Mouse (Mus musculus) small intestine, adult 10 weeks (tissue): Measurements from ENCODE around the gene Sugt1. TPM values are rescaled to one million over a fixed set of nuclear protein-coding genes. Genes with fewer than 3 reads are reported as not detected.

Experiments
- polyA plus RNA-seq: library from polyadenylated mRNA; stranded (reverse); fragments of 350-450 nt; fragmentation: Illumina TruSeq; extraction: RNeasy Lipid Tissue Mini Kit (QIAGEN cat#74804); gene quantifications from one replicate; pipeline ENCODE4 v1.2.3, GENCODE M21; 2014; ENCODE audit warnings: low replicate concordance

Gene Sugt1
- 251 TPM for polyA plus RNA-seq

DNA sequence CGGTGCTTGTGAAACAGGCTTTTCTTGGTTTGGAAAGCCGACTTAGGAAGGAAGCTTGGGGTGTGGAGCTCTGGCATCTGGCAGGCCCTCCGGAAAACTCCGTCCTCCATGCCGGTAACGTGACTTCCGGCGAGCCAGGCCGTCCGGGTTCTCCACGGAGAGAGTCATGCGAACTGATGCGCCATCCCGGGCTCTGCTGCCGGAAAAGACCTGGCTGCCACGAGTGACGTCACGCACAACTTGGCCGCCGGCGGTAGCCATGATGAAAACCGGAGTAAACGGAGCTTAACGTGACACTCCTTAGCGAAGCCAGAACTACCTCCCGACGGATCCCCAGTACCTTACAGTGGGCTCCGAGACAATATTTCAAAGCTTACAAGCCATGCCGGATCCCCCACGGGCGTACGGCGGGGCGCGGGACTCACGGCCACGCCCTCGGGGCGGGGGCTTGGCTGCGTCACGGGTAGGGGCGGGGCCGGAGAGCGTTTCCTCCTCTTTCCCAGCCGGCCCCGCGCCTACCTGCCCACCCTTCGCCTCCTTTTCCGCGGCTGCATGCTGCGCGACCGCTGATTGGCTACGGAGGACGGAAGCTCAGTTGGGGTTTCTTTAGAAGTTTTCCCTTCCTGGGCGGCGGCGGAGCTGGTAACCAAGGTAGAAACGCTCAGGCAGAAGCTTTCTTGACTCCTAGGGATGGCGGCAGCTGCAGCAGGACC is at the start of gene Sugt1:
Gene Sugt1 (plus strand): TSS at position 553 of the 713 bp plus-strand sequence.

DNA sequence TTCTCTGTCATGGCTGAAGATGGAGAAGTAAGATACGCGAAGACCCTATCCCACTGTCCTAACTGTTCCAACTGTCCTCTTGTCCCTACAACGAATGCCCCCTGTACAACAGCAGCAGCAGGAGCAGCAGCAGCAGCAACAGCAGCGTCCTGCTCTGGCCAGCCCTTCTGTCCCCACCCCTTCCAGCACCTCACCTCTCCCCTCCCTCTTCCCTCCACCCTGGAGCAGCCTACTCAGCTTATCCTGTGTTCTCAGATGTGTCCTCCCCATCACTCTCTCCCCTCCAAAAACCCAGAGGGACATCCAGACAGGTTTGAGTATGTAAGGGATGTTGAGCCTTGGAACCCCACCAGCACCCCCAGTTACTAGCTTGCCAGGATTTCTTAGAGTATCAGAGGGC is 74.5 kb downstream of the Sugt1 start, which contains the start of gene Cnmd:
Gene Cnmd (minus strand): TSS at position 170 of the 400 bp plus-strand sequence.

Other genes with a start within 250 kb of the Sugt1 start
- gene Naa16, start 196.9 kb upstream of the Sugt1 start, polyA plus RNA-seq: 54.9 TPM
- gene Mtrf1, start 189.9 kb upstream of the Sugt1 start, polyA plus RNA-seq: 7.6 TPM
- 25.2 TPM for gene Kbtbd7, start 161.2 kb upstream of the Sugt1 start, polyA plus RNA-seq
- gene Kbtbd6, start 135.9 kb upstream of the Sugt1 start, polyA plus RNA-seq: 2.2 TPM
- gene Elf1, start 106.5 kb upstream of the Sugt1 start, polyA plus RNA-seq: 112 TPM
- gene Wbp4, start 106.2 kb upstream of the Sugt1 start, polyA plus RNA-seq: 44.1 TPM
- gene Cnmd, start 74.5 kb downstream of the Sugt1 start, polyA plus RNA-seq: not detected
- 0.30 TPM for gene Pcdh8, start 183.6 kb downstream of the Sugt1 start, polyA plus RNA-seq